Mouse (Mus musculus) gastrocnemius, adult 8-10 months (tissue): Measurements from ENCODE around the gene Pik3c2g. TPM values are rescaled to one million over a fixed set of nuclear protein-coding genes. Genes with fewer than 3 reads are reported as not detected.

Source experiments
- DNase-seq, 2 experiments: peaks; one replicate each; pipeline ENCODE4 v3.0.0; 2022; ENCODE audit warnings: low spot score in 2 of 2
- total RNA-seq, 4 experiments: library from RNA; stranded (reverse); gene quantifications; 2 replicates each; pipeline ENCODE4 v1.2.4; 2022

Gene Pik3c2g
- not detected for total RNA-seq

GRCm38 (mm10) chr6:139586892-139587291, at the start of gene Pik3c2g:
Gene Pik3c2g, plus strand, starts transcription at chr6:139587221.
- DNase-seq: no peak

GRCm38 (mm10) chr6:139538469-139538868, 48.6 kb upstream of the Pik3c2g start:
- no peak for DNase-seq

- no peak for DNase-seq
Measured at GRCm38 (mm10) chr6:139555537-139556179, 31.4 kb upstream of the Pik3c2g start.

- DNase-seq: no peak
Measured at GRCm38 (mm10) chr6:139569211-139569610, 17.8 kb upstream of the Pik3c2g start.

GRCm38 (mm10) chr6:139575854-139576253, 11.2 kb upstream of the Pik3c2g start:
- DNase-seq: no peak

GRCm38 (mm10) chr6:139576261-139577014, 10.6 kb upstream of the Pik3c2g start:
- no peak for DNase-seq

- DNase-seq: no peak
Measured at GRCm38 (mm10) chr6:139577026-139577861, 9.8 kb upstream of the Pik3c2g start.

GRCm38 (mm10) chr6:139587478-139587877, 457 bp downstream of the Pik3c2g start:
- no peak for DNase-seq

GRCm38 (mm10) chr6:139588409-139588808, 1.4 kb downstream of the Pik3c2g start:
- no peak for DNase-seq

GRCm38 (mm10) chr6:139589291-139589690, 2.3 kb downstream of the Pik3c2g start:
- peak in 1 of 2 experiments; percentile 4 for DNase-seq

GRCm38 (mm10) chr6:139589854-139590253, 2.8 kb downstream of the Pik3c2g start:
- DNase-seq: no peak

- no peak for DNase-seq
Measured at GRCm38 (mm10) chr6:139592081-139592480, 5.1 kb downstream of the Pik3c2g start.

GRCm38 (mm10) chr6:139596433-139596832, 9.4 kb downstream of the Pik3c2g start:
- no peak for DNase-seq

- no peak for DNase-seq
Measured at GRCm38 (mm10) chr6:139599216-139599615, 12.2 kb downstream of the Pik3c2g start.

- no peak for DNase-seq
Measured at GRCm38 (mm10) chr6:139618774-139619173, 31.8 kb downstream of the Pik3c2g start.

GRCm38 (mm10) chr6:139624756-139625155, 37.7 kb downstream of the Pik3c2g start:
- no peak for DNase-seq

- no peak for DNase-seq
Measured at GRCm38 (mm10) chr6:139634561-139634960, 47.5 kb downstream of the Pik3c2g start.

- no peak for DNase-seq
Measured at GRCm38 (mm10) chr6:139655399-139655798, 68.4 kb downstream of the Pik3c2g start.

- DNase-seq: no peak
Measured at GRCm38 (mm10) chr6:139662462-139662861, 75.4 kb downstream of the Pik3c2g start.

- DNase-seq: no peak
Measured at GRCm38 (mm10) chr6:139718416-139718984, 131.5 kb downstream of the Pik3c2g start.

- DNase-seq: no peak
Measured at GRCm38 (mm10) chr6:139719639-139720221, 132.7 kb downstream of the Pik3c2g start.
